Mouse (Mus musculus) frontal cortex, postnatal 14 days (tissue): ENCODE measurements around the gene Rai1.

Experiments used
- DNase-seq, 2 experiments: peaks; one replicate each; pipeline ENCODE4 v3.0.0; 2022; ENCODE audit warnings: low spot score in 2 of 2

Rai1 gene

DNA sequence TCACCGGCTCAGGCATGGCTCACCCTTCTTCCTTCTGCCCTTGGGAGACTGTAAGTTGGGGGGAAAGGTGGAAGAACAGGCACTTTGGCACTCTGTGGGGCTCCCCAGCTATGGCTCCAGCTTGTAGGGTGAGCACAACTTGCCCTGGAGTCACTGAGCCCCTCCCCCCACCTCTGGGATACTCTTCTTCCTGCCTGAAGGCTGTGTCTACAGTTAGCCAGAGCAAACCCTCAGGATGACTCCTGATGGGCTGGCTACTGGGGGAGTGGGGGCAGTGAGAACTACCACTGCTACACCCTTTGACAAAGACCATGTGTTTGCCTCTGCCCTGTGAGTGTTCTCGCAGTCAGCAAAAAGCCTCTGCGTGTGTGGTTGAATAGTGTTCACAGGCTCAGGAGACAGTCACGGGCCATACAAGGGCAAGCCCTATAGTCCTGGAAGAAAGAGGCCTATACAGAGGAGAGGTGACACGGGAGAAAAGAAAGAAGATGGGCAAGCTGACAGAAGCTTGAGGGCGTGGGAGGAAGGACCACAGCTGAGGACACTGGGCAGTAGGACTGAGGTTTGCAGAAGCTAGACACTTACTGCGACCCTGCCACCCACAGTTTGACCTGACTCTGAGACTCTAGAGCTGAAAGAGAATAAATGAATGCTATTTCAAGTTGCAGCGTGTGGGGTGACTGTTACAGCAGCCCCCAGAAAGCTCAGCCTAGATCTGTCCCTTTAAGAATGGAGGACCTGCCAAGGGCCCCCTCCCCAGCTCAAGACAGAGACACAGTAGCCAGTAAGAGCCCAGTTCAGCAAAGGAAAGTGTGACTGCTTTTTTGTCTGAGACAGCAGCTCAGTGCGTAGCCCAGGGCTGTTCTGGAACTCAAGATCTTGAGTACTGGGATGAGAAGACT, 9.7 kb upstream of the Rai1 start:
- no peak for DNase-seq

DNA sequence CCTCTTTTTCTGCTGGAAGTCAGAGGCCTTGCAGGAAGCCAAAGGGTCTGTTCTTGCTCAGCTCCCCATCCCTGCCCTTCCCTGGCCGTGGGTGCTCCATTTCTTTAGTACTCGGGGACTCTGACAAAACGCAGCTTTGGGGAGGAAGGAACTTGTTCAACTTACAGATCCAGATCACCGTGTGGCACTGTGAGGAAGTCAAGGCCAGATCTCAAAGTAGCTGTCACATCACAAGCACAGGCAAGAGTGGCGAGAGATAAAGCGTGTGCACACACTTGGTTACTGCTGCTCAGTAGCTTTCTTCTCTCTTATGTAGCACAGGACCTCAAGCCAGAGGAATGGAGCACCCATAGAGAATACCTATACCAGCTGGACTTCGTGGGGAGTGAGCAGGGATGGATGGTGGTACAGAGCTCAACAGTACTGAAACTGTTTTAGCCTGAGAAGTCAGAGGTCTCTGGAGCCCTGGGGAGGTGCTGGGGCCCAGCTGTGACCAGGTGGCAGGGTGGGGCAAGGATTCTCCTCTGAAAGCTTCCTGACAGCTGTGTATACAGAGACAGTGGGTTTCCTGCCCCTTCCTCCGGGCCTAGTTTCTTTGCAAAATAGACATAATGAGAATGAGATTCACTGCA, 5.1 kb upstream of the Rai1 start:
- no peak for DNase-seq

DNA sequence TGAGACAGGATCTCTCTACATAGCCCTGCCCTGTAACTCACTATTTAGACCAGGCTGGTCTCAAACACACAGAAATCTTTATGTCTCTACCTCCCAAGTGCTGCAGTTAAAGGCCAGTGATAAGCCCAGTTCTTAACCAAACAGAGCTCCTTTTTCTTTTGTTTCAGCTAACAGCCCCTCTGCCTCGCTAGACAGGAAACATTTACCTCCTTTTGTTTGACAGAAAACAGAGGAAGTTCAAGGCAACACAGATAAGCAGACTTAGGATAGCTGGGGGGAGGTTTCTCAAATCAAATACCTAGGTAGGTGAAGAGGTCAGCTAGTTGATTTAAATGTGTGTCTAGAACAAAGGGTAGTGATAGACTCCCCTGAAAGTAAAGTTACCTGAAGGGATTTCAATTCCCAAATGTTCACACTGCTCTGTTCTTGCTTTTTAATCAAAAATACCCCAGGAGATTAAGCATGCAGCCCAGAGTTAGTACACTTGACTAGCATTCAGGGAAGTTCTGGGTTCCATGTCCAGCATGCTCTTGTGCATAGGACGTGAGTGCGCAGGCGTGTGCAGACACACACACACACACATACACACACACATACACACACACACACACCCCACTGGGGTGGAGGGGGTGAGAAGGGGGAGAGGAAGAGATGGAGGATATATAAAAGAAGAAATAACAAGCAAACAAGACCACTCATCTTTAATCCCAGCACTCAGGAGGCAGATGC, 3.8 kb upstream of the Rai1 start:
- no peak for DNase-seq

DNA sequence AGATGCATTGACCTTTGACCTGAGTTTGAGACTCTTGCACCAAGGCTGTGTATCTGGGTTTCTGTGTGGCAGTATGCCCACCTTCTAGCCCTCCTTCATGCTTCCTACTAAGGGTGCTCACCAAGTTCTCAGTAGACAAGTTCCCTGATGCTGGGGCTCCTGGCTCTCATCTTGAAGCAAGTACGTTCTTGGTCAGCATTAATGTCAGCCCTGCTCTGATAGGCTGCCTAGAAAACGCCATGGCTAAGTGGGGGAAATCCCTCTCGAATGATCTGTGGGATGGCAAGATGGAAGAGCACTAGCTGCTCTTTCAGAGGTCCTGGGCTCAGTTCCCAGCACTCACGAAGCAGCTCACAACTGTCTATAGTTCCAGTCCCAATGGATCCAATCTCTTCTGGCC, 2.8 kb upstream of the Rai1 start:
- no peak for DNase-seq

DNA sequence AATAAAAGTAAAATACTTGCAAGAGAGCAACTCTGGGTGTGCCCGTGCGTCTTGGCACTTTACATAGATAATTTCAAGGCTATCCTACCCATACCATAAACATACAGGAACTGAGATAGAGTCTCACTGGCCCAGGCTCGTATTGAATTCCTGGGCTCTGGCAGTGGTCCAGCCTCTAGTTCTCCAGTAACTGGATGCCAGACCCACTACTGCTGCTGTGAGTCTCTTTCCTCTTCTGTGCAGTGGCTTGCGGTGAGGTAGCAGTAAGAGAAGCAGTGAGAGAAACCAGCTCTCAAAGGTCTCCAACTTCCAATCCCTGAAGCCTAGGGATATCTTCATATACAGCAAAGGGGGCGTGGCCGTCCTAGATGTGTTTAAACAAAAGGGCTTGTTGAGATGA, 2.1 kb upstream of the Rai1 start:
- no peak for DNase-seq

DNA sequence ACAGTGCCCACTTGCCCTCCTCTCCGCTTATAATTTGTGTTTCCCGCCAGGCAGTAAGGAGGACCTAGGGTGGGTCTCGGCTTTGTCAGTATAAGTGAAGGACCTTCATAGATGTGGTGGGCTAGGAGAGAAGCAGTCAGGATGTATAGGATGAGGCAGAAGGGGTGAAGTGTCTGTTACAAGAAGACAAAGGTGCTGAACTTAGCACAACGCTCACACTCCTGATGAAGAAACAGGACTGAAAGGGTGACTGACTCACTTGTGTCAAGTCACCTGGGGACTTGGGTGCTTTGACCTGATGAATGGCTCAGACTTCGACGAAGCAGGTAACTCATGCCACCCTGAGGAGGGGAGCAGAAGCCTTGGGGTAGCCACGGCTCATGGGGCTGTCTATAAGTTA, 1.2 kb upstream of the Rai1 start:
- no peak for DNase-seq

DNA sequence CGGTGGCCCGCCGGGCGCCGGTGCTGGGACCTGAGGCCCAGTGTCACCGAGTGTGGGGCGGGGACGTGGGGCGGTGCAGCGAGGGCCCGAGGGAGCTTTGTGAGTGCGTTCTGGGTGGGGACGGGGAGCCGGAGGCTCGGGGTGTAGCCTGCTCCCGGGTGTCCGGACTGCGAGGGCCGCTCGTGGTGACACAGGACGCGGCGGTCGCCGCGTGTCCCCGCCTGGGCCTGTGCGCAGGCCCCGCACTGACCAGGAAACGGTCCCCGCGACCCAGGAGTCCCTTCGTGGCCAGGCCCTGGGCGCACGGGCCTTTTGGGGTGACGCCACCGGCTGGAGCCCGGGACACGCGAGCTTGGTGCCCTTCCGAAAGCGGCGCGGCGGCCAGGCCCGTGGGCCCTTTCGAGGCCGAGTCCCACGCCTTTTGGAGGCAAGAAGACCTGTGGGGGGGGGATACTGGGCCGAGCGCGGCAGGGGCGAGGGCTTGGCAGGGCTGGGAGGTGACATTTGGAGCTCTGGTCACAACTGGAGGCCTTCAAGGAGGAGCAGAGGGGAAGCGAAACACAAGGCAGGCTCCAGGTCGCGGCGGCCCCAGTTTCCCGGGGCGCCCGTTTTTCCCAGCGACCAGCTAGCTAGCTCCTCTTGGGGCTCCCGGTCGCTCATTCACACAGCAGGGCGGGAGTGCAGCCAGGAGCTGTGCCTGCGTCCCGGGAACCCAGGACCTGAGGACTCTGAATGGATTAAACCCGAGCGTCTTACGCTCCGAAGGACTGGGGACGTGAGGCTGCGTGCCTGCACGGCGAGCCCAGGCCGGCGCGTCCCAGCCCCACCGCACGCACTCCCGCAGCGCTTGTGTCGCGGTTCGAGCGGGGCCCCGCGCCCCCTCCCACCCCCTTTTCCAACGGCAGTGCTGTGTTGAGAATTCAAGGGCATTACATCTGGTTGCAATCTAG, 1.1 kb downstream of the Rai1 start:
- peak; percentile 48 to 61 for DNase-seq

DNA sequence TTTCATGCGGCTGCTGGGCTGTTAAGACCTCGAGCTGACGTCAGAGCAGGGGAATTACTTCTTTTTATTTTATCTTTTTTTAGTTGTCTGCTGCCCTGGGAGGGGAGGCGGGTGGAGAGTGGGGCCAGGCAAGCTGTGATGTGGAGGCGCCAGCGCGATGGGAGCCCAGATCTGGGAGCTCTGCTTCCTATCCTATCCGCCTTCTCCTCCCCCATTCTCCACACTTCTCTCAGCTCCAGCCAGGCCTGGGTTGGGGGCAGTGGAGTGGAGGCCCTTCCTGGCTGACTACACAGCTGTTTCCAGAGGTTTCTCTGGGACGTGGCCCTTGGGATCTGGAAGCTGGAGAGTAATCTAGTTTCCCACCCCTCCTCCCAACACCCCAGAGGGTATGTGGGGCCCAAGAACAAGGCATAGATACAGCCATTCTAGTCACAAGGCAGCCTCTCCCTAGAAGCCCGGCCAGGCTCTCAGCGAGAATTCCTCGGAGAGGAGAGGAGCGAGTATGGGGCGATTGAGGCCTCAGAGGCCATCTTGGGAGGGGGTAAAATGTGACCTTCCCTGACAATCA, 1.8 kb downstream of the Rai1 start:
- DNase-seq = peak in 1 of 2 experiments; percentile 67

DNA sequence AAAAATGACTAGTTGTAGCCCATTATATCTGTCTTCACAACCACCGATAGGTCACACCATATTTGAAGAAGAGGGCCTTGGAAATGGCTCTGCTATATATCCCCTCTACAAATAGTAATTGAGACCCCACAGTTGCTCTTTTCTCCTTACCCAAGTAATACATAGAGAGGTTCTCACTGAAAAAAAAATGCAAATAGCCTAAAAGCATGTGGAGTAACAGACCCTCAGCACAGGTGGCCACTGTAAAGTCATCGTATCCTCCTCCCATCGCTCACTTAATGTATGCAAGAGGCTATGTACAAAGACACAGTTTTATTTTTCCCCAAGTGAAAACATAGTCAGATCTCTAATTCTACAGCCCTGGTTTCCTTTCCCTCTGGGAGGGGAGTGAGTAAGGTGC, 2.6 kb downstream of the Rai1 start:
- no peak for DNase-seq

DNA sequence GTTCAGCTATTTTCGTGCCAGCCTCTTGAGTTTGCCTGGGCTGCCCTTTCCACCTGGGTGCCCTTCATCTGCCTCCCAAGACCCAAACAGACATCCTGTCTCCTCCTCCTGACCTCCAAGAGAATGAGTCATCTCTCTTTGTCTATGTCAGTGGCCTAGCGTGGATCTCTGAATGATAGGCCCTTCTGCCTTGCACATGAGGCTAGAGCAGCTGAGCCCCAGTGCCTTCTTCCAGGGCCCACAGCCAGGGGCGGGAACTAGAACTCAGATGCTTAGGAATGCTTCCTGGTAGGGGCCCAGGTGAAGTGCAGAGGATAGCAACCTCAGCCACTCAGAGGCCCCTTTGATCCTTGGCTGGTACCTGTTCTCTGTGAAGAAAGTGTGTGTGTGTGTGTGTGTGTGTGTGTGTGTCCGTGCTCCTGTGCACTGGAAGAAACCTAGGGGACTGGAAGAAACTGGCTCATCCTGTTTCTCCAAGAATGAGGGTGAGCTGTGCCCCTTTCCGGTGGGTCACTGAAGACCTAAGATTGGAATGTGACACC, 3.9 kb downstream of the Rai1 start:
- no peak for DNase-seq

DNA sequence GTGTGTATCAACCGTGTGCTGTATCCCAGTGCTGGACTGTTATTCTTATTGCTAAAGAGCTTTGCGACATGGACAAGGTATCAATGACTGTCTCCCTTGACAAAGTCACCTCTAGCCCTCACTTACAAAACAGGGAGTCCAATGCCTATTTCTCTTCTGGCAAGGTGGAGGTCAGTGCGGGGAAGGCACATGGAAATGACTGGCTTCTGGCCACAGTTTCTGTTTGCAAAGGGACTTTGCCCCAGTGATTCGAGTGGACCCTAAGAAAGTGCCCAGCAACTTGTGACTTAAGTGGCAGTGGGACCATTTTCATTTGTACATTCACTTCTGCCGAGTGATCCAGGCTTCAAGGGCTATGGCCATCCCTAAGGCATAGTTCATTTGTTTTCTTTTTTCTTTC, 5.6 kb downstream of the Rai1 start:
- DNase-seq = no peak

DNA sequence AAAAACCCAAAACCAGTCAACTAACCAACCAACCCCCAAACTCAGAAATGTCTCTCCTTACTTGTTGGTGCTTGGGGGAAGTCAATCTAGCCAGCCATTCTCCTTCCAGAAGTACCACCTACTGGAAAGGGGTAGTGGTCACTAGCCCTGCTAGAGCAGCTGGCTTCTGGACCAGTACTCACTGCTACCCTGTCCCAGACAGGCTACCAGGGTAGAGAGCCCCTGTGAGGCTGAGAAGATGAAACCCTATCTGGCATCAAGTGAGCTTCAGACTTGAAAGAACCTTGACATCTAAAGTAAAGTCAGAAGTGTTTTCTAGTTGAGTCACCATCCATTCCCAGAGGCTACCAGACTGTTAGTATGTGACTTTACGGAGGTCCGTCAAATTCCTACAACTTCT, 6.8 kb downstream of the Rai1 start:
- no peak for DNase-seq

DNA sequence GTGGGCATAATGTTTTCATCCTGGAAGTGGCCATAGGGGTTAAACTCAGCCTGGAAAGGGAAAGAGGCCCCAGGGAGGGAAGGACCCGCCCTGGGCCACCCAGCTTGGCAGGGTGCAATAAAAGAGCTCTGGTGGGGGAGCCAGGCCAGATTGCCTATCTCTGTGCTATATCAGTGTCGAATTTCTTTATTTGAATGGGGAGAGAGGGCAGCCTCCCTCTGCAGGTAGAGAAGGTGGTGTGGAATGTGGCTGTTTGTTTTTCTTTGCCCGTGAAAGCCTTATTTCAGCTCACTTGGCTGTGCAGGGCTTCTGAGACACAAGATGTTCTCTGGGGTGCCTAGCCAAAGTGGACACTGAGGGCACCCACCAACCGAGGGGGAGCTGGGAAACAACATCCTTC, 8.8 kb downstream of the Rai1 start:
- DNase-seq = no peak

DNA sequence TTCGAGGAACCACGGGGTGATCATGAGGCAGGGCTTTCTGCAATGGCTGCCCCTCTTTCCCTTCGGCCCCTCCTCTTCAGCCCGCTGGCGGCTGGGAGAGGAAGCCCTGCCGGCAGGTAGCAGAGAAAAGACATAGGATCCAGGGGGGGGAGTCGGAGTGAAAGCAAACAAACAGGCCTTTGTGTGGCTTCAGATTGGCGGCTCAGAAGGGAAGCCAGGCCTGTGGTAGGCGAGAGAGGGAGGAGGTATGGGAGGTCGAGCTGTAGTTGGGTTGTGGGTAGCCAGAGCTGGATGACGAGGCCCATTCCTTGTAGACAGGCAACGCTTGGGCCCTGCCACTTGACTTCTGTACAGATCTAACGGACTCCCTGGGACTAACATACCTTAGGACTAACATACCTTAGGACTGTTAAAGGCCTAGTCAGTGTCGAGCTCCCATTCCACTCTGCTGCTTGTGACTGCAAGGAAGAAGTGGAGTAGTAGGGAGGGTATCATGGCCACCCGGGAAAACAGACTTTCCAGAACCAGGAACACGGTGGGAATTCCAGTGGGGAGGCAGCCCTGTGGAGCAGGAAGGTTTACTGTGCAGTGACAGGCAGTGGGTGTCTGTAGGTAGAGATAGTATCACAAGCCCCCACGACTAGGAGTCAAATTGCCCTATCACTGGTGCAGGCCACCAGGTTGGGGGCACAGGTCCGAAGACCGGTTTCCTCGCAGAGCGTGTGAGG, 9.6 kb downstream of the Rai1 start:
- no peak for DNase-seq

DNA sequence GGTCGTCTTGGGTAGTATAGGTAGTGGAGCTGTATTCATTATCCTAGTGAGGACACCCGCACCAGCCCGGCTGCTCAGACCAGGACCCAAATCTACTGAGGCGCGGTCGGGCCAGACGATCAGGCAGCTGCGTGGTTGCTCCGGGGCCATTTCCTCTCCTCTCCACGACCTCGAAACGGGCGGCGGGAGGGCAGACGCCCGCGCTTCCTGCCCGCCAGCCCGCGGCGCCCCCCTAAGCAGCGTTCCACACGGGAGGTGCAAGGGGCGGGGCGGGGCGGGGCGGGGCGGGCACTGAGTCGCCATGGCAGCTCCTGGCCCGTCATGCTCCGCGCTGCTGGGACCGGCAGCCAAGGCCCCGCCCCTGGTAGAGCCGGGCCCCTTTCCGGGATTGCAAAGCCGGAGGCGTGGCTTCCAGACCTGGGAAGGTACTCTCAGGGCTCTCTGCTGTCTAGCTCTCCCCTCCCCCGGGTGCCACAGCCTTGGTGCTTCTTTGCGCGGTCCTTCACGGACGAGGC, 10.3 kb downstream of the Rai1 start:
- peak; percentile 78 to 82 for DNase-seq

DNA sequence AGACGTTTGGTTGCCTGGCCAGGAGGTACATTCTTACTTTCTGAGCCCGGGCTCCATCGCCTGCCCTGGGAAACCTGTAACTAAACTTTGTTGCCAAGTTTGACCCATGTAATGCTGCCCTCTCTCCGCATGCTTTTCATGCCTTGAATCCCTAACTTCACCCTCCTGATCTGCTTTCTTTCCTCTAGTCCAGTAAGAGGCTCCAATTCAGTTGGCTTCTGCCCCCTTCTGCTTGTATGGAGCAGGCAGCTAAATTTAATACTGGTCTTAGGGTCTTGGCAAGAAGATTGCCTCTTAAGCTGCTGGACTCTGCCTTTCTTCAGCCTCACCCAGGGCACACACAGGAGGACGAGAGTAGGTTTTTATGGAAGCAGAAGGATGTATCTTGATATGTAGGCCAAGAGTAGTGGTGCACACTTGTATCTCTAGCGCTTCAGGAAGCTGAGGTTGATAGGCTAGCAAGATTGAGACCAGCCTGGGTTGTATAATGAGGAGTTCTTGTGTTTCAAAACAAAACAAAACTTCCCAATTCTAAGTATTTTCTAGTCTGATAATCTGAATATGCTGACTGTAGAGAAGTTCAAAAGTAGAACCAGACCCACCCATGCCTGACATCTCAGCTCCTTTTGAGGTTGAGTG, 10.9 kb downstream of the Rai1 start:
- DNase-seq = no peak

DNA sequence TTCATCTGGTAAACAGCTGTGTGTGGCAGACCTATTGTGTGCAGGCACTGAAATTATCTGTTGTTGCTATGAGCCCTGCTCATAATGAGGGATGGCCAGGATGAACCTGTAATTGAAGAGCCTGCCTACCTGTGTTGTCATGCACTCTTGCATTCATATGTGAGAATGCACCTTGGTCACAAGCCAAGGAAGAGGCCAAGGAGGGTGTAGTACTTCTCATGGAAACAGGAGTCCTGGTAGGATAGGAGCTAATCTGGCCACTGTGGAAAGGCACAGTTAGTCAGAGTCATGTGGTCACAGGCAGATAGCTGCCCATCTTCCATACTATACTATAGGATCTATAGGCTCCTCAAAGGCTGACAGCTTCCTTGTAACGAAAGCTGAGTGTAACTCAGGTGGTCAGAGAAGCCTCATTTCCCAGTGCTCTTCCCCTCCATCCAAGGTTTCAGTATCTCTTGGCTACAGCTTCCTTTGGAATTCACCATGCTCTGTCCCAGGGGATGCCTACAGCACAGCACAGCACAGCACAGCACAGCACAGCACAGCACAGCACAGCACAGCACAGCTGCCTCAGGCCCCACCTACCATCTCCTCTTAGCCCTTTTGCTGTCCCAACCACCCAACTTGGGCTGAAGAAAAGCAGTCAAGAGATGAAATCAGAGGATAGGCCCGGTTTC, 15.9 kb downstream of the Rai1 start:
- DNase-seq = no peak

DNA sequence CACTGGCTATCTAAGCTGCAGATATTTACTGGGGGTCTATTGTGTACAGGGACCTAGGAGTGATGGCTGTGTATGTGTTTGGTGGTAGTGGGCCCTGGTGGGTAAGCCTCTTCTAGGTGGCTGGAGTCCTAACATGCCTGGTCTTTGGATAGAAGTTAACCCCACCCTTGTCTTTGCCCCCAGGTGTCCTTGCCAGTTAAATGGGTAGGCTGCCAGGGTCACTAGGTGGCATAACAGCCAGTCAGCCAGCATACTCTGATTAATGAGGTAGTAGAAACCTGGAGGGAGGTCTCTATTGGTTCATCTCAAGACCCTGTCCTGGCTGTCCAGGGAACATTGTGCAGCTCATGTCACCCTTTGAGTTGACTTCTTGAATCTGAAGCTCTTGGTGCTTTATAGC, 17.8 kb downstream of the Rai1 start:
- DNase-seq = no peak

DNA sequence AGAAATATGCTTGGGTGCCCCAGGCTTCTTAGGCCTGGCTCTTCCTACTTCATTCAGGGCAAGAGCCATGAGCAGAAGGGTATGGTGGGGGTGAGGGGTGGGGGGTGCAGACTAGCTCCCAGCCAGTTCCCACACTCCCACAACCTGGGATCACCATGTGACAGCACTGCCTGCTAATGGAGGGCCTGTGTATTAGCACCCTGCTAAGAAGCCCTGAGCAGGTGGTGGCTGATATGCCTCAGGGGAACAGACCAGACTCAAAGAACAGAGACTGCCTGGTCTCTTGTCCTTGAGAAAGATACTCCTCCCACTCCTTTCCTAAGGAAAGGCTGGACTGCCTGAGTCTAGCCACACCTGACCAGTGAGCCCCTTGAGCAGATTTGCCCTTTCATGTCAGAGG, 22.2 kb downstream of the Rai1 start:
- no peak for DNase-seq
